Mouse (Mus musculus) urinary bladder, adult 2 months (tissue): ENCODE measurements around the gene Dock8. TPM values are rescaled to one million over a fixed set of nuclear protein-coding genes. Genes with fewer than 3 reads are reported as not detected.

Experiments
- DNase-seq: peaks from one replicate; pipeline ENCODE4 v3.0.0; 2022; ENCODE audit warnings: low spot score
- polyA plus RNA-seq: library from polyadenylated mRNA; depleted of rRNA; stranded (reverse); fragments of >200 nt; gene quantifications from 2 replicates; pipeline ENCODE4 v1.2.3, GENCODE M21; 2012

The Dock8 gene
- polyA plus RNA-seq, 1 experiment = 28.4 TPM

- no peak for DNase-seq
Measured at GRCm38 (mm10) chr19:25187681-25188080, 188.3 kb downstream of the Dock8 start.

GRCm38 (mm10) chr19:25193751-25194150 lies 194.4 kb downstream of the Dock8 start:
- no peak for DNase-seq

GRCm38 (mm10) chr19:25200081-25200860 lies 200.9 kb downstream of the Dock8 start:
- DNase-seq = no peak

- DNase-seq = no peak
Measured at GRCm38 (mm10) chr19:25203077-25203476, 203.7 kb downstream of the Dock8 start.

GRCm38 (mm10) chr19:25206969-25207368 lies 207.6 kb downstream of the Dock8 start:
- DNase-seq = no peak

- DNase-seq = no peak
Measured at GRCm38 (mm10) chr19:25207731-25208361, 208.5 kb downstream of the Dock8 start.

- DNase-seq = no peak
Measured at GRCm38 (mm10) chr19:25208596-25209110, 209.3 kb downstream of the Dock8 start.

GRCm38 (mm10) chr19:25220611-25221010 lies 221.3 kb downstream of the Dock8 start:
- no peak for DNase-seq

- no peak for DNase-seq
Measured at GRCm38 (mm10) chr19:25221964-25222640, 222.8 kb downstream of the Dock8 start.

GRCm38 (mm10) chr19:25230058-25230974 lies 231.0 kb downstream of the Dock8 start:
- no peak for DNase-seq

GRCm38 (mm10) chr19:25230975-25231334 lies 231.6 kb downstream of the Dock8 start:
- DNase-seq = no peak

- no peak for DNase-seq
Measured at GRCm38 (mm10) chr19:25232032-25232431, 232.7 kb downstream of the Dock8 start.

GRCm38 (mm10) chr19:25236596-25237491 lies 237.5 kb downstream of the Dock8 start, which contains the start of gene Kank1:
TSS of gene Kank1 (plus strand) at chr19:25236975.
- DNase-seq = peak; percentile 58

- peak; percentile 35 for DNase-seq
Measured at GRCm38 (mm10) chr19:25237492-25238040, 238.2 kb downstream of the Dock8 start.

GRCm38 (mm10) chr19:25238121-25238520 lies 238.8 kb downstream of the Dock8 start:
- DNase-seq = no peak

- DNase-seq = no peak
Measured at GRCm38 (mm10) chr19:25243566-25243965, 244.2 kb downstream of the Dock8 start.

- no peak for DNase-seq
Measured at GRCm38 (mm10) chr19:25246062-25246461, 246.7 kb downstream of the Dock8 start.

GRCm38 (mm10) chr19:25247858-25248552 lies 248.7 kb downstream of the Dock8 start:
- no peak for DNase-seq

GRCm38 (mm10) chr19:25249230-25249629 lies 249.9 kb downstream of the Dock8 start:
- no peak for DNase-seq
